Mouse (Mus musculus) naive thymus-derived CD4-positive, alpha-beta T cell, adult 5 months (primary cell): ENCODE measurements around the gene Olfr1180. TPM values are rescaled to one million over a fixed set of nuclear protein-coding genes. Genes with fewer than 3 reads are reported as not detected.

Source experiments
- polyA plus RNA-seq: library from polyadenylated mRNA; unstranded; fragments of 100-300 nt; shearing (Covaris generic); gene quantifications from one replicate; pipeline ENCODE4 v1.2.1, GENCODE M21; 2017

Gene Olfr1180
- not detected for polyA plus RNA-seq

DNA sequence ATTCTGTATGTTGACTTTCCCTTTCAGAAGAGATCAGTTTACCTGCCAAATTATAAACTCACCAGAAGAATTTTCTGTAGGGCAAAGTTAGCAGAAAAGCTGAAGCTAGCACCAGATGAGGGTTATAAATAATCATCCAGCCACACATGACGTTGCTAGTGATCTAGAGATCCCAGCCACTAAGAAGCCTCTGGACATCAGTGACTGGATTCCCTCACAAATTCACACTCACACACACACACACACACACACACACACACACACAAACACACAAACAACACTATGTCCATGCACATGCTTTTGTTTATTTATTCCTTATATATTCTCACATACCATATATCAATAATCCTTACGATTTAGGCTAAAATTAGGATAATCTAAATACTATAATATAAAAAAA, at the start of gene Olfr1180:
Olfr1180 (minus strand) TSS at position 101 of the 400 bp plus-strand sequence.

GRCm38 (mm10) chr2:88454567-88454966, 35.6 kb upstream of the Olfr1180 start, which contains the start of gene Olfr1183:
TSS of gene Olfr1183 (plus strand) at chr2:88454867.

DNA sequence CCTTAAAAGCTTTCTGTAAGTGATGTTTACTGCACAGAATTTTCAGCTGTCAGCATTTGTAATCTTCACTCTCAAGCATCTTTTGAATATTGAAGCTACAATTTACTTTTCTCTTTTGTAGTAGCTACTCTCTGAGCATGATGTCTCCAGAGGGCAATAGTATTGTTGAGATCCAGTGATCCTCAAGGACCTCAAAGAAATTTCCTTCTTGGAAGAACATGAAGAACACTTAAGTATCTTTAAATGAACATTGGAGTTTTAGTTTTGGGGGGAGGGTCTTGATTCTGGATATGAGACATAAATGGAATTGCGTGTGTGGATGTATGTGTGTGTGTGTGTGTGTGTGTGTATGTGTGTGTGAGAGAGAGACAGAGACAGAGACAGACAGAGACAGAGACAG, 30.1 kb upstream of the Olfr1180 start, which contains the start of gene Gm13757:
Gm13757 (minus strand) TSS at position 101 of the 400 bp plus-strand sequence.

DNA sequence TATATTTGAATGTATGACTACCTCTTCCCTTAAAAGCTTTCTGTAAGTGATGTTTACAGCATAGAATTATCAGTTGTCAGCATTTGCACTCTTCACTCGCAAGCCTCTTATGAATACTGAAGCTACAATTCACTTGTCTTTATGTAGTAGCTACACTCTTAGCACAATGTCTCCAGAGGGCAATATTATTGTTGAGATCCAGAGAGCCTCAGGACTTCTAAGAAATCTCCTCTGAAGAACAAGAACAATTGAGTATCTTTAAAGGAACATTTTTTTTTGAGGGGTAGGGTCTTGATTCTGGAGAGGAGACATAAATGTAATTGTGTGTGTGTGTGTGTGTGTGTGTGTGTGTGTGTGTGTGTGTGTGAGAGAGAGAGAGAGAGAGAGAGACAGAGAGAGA, 7.1 kb upstream of the Olfr1180 start, which contains the start of gene Olfr1181:
Olfr1181 (minus strand) TSS at position 101 of the 400 bp plus-strand sequence.

GRCm38 (mm10) chr2:88406353-88406752, 12.6 kb downstream of the Olfr1180 start, which contains the start of gene Olfr1179:
TSS of gene Olfr1179 (minus strand) at chr2:88406453.

GRCm38 (mm10) chr2:88386762-88387161, 32.2 kb downstream of the Olfr1180 start, which contains the start of gene Olfr1178:
TSS of gene Olfr1178 (plus strand) at chr2:88387062.

Other genes with a start within 250 kb of the Olfr1180 start
- not detected for gene Olfr1168, start 237.3 kb downstream of the Olfr1180 start, polyA plus RNA-seq
- gene Olfr1170, start 190.8 kb downstream of the Olfr1180 start, polyA plus RNA-seq, result not detected
- gene Olfr1173, start 139.3 kb downstream of the Olfr1180 start, polyA plus RNA-seq, result 0.11 TPM
- gene Olfr1174-ps, start 104.0 kb downstream of the Olfr1180 start, polyA plus RNA-seq, result not detected
- gene Olfr1175-ps, start 91.9 kb downstream of the Olfr1180 start, polyA plus RNA-seq, result not detected
- gene Olfr1176, start 82.4 kb downstream of the Olfr1180 start, polyA plus RNA-seq, result not detected
- gene Olfr1177-ps, start 72.7 kb downstream of the Olfr1180 start, polyA plus RNA-seq, result not detected
- not detected for gene Olfr1178, start 32.1 kb downstream of the Olfr1180 start, polyA plus RNA-seq
- not detected for gene Olfr1179, start 12.7 kb downstream of the Olfr1180 start, polyA plus RNA-seq
- gene Olfr1181, start 7.0 kb upstream of the Olfr1180 start, polyA plus RNA-seq, result not detected
- not detected for gene Gm13757, start 30.0 kb upstream of the Olfr1180 start, polyA plus RNA-seq
- gene Olfr1183, start 35.7 kb upstream of the Olfr1180 start, polyA plus RNA-seq, result 0.26 TPM
- gene Olfr1184, start 64.4 kb upstream of the Olfr1180 start, polyA plus RNA-seq, result 0.11 TPM
- not detected for gene Olfr1185-ps1, start 74.2 kb upstream of the Olfr1180 start, polyA plus RNA-seq
- not detected for gene Olfr1186, start 99.4 kb upstream of the Olfr1180 start, polyA plus RNA-seq
- gene Olfr1188, start 137.8 kb upstream of the Olfr1180 start, polyA plus RNA-seq, result not detected
- gene Olfr1189, start 167.3 kb upstream of the Olfr1180 start, polyA plus RNA-seq, result not detected
- not detected for gene Olfr1191-ps1, start 221.4 kb upstream of the Olfr1180 start, polyA plus RNA-seq
- not detected for gene Olfr1192-ps1, start 229.4 kb upstream of the Olfr1180 start, polyA plus RNA-seq